Mouse (Mus musculus): ENCODE measurements around the gene Hbp1. TPM values are rescaled to one million over a fixed set of nuclear protein-coding genes. Genes with fewer than 3 reads are reported as not detected.

Gene Hbp1
- polyA plus RNA-seq, 1 experiment, result 53.5 TPM

DNA sequence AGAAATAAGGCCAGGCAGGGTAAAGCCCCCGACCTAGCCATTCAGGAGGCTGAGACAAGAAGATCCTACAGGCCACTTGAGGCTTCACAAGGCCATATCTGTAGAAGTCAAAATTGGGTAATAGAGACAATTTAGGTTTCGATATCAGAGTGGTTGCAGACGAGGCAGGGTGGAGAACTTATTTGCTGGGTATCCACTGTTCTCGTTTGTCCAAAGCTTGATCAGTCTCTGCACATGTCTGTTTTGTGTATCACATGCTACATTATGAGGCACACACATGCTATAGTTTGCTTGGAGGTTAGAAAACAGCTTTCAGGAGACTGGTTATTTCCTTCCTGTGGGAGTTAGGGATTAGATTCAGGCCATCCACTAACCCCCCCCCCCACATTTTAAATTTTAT lies 5.5 kb upstream of the Hbp1 start:
- no peak overlapping the region for H3K27ac ChIP-seq (ENCODE audit: insufficient read depth, low read depth, low read length)

DNA sequence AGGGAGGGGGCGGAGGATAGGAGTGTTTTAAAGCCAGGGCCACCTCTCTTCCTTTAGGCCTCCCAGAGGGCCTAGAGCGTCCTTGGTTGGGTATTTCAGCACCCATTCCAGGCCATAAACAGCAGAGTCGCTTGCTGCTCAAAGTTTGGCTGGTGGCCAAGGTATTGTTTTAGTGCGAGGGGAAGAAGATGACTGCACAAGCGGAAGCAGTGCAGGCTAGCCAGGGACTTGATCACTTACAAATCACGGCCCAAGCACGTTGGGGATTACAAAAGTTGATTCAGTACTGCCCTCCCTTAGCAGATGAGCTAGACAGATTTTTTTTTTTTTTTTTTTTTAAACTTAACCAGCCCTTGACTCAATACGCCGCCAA lies 310 bp upstream of the Hbp1 start:
- H3K4me1 ChIP-seq (ENCODE audit: control insufficient read depth, insufficient read depth, insufficient read length, low read length), result peaks cover 3% of the 10 kb centered on the region; the same call in 1 of the 2 replicates
- peak overlapping the region; percentile 59 for H3K4me3 ChIP-seq (ENCODE audit: low read depth, low read length)
- H3K27me3 ChIP-seq (ENCODE audit: control insufficient read depth, insufficient read depth, low read length), result no peaks in the 10 kb centered on the region
- TF ChIP-seq CTCF (IDR thresholded peaks at IDR 0.05; ENCODE audit: extremely low read depth, insufficient read length, insufficient replicate concordance, low read depth, low read length) (no peak), POLR2A (IDR thresholded peaks at IDR 0.05; ENCODE audit: low read depth, low read length) (no peak)
- WGBS, result 2% methylated on average over 9 of the region's 9 CpGs
- H3K27ac ChIP-seq (ENCODE audit: insufficient read depth, low read depth, low read length), result peak overlapping the region; percentile 67
- no peaks in the 10 kb centered on the region for H3K36me3 ChIP-seq (ENCODE audit: control insufficient read depth, insufficient read depth, low read length)

More for the DNA sequence above, 5.5 kb upstream of the Hbp1 start:
- Histone ChIP-seq H3K27me3 (ENCODE audit: control insufficient read depth, insufficient read depth, low read length) (no peaks in the 10 kb centered on the region), H3K4me1 (ENCODE audit: control insufficient read depth, insufficient read depth, insufficient read length, low read length) (no peaks in the 10 kb centered on the region), H3K4me3 (ENCODE audit: low read depth, low read length) (no peak overlapping the region), H3K36me3 (ENCODE audit: control insufficient read depth, insufficient read depth, low read length) (no peaks in the 10 kb centered on the region)
- TF ChIP-seq POLR2A (IDR thresholded peaks at IDR 0.05; ENCODE audit: low read depth, low read length), result no peak
- WGBS, result 81% methylated on average over 4 of the region's 4 CpGs

DNA sequence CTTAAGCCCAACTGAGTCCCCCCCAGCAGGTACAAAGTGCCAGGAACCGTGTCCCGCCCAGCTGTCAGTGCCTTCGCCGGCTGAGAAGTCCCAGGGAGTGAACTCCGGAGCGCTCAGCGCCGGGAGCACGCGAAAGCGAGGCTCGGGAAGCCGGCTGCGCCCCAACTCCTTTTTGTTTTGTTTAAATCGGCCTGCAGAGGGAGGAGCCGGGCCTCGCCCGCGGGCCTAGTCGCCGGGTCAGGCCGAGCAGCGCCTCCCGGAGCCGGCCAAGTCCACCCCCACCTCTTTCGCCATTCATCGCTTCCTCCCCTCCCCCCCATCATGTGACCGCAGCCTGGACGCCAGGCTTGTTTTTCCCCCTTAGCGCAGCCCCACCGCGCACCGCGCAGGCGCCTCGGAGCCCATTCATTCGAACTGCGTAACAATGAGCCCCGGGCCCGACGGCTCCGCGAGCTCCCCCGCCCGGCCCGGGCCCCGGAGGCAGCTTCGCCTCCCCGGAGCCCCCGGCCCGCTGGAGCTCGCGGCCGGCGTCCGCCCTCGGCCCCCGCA lies 1.1 kb downstream of the Hbp1 start:
- 1% methylated on average over 57 of the region's 58 CpGs for WGBS
- Histone ChIP-seq H3K4me3 (ENCODE audit: low read depth, low read length) (peak overlapping the region; percentile 88), H3K27ac (ENCODE audit: insufficient read depth, low read depth, low read length) (peak overlapping the region; percentile 88), H3K4me1 (ENCODE audit: control insufficient read depth, insufficient read depth, insufficient read length, low read length) (peaks cover 3% of the 10 kb centered on the region; the same call in 1 of the 2 replicates), H3K36me3 (ENCODE audit: control insufficient read depth, insufficient read depth, low read length) (no peaks in the 10 kb centered on the region), H3K27me3 (ENCODE audit: control insufficient read depth, insufficient read depth, low read length) (no peaks in the 10 kb centered on the region)
- TF ChIP-seq POLR2A (IDR thresholded peaks at IDR 0.05; ENCODE audit: low read depth, low read length) (peak; percentile 19; the same call in 1 of the 2 replicates), CTCF (IDR thresholded peaks at IDR 0.05; ENCODE audit: extremely low read depth, insufficient read length, insufficient replicate concordance, low read depth, low read length) (peak; percentile 38; the same call in 1 of the 2 replicates)

DNA sequence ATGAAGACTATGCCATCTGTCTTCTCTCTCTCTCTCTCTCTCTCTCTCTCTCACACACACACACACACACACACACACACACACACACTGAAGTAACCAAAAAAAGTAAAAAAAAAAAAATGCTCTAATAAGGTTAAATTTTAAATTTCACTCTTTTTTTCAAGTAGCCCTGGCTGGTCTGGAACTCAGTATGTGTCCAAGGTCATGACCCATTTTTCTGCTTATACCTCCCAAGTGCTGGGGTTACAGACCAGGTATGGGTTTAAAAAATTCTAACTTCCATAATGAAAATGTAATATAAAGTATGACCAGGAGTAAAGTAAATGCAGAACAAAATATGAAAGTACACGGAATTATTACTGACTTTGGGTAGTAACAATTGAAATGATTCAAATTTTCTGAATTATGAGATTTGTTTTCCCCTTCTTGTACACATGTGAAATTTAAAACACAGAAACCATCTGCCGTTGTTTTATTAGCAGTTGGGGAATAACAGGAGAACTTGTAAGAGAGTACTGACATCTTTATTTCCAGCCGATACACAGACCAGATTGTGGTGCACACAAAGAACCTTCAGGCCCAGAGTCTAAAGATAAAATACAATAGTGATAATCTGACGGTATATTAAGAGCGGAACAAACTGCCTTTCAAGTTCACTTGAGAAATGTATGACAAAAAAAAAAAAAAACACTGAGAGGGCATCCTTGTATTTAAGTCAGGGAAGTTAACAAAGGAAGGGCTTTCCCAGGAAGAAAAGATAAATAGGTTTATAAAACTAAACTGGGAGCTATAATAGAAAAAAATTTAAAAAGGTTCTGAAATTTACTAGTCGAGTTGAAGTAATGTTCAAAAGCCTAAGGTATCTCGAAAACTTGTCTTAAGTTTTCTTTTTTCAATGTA lies 2.0 kb downstream of the Hbp1 start:
- no peak overlapping the region for H3K4me3 ChIP-seq (ENCODE audit: low read depth, low read length)
- peaks cover 4% of the 10 kb centered on the region for H3K36me3 ChIP-seq (ENCODE audit: control insufficient read depth, insufficient read depth, low read length)
- TF ChIP-seq CTCF (IDR thresholded peaks at IDR 0.05; ENCODE audit: extremely low read depth, insufficient read length, insufficient replicate concordance, low read depth, low read length) (no peak), POLR2A (IDR thresholded peaks at IDR 0.05; ENCODE audit: low read depth, low read length) (no peak)
- peaks cover 3% of the 10 kb centered on the region; the same call in 1 of the 2 replicates for H3K4me1 ChIP-seq (ENCODE audit: control insufficient read depth, insufficient read depth, insufficient read length, low read length)
- WGBS, result 18% methylated on average over 7 of the region's 7 CpGs
- peak overlapping the region; percentile 88 for H3K27ac ChIP-seq (ENCODE audit: insufficient read depth, low read depth, low read length)
- H3K27me3 ChIP-seq (ENCODE audit: control insufficient read depth, insufficient read depth, low read length), result no peaks in the 10 kb centered on the region

DNA sequence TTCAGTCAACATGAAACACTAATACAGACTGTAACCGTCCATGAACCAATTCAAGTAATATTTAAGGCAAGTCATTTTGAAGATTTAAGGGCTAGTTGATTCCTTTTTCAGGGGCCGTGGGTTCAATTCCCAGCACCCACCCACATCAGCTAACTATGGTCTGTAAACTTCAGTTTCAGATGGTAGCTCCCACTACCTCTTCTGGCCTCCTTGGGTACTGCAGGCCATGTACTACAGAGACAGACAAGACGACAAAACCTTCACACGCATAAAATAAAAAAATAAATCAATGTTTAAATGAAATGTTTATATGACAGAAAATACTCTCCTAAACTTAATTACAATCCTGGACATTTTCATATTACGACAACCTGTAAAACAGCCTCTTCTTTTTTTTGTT lies 2.9 kb downstream of the Hbp1 start:
- H3K36me3 ChIP-seq (ENCODE audit: control insufficient read depth, insufficient read depth, low read length), result peaks cover 13% of the 10 kb centered on the region
- H3K27me3 ChIP-seq (ENCODE audit: control insufficient read depth, insufficient read depth, low read length), result no peaks in the 10 kb centered on the region
- no peak overlapping the region for H3K4me3 ChIP-seq (ENCODE audit: low read depth, low read length)
- no peak overlapping the region for H3K27ac ChIP-seq (ENCODE audit: insufficient read depth, low read depth, low read length)
- H3K4me1 ChIP-seq (ENCODE audit: control insufficient read depth, insufficient read depth, insufficient read length, low read length), result peaks cover 3% of the 10 kb centered on the region; the same call in 1 of the 2 replicates
- peak; percentile 29; the same call in 1 of the 2 replicates for TF ChIP-seq CTCF (IDR thresholded peaks at IDR 0.05; ENCODE audit: extremely low read depth, insufficient read length, insufficient replicate concordance, low read depth, low read length)
- TF ChIP-seq POLR2A (IDR thresholded peaks at IDR 0.05; ENCODE audit: low read depth, low read length), result no peak
- 89% methylated on average over 5 of the region's 5 CpGs for WGBS

DNA sequence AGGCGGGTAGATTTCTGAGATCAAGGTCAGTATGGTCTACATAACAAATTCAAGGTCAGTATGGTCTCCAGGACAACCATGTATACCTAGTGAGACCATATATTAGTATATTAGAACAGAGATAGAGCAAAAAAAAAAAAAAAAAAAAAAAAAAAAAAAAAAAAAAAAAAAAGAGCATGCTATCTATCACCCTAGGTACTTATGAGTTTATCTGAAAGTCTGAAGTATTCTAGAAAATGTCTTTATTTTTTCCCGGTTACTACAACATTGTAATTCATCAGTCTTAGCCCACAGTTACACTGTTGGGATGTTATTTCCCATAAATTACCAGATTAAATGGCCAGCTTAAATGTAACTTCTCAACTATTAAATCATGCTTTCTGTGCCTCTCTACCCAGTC lies 5.9 kb downstream of the Hbp1 start:
- H3K27ac ChIP-seq (ENCODE audit: insufficient read depth, low read depth, low read length), result no peak overlapping the region
- no peak overlapping the region for H3K4me3 ChIP-seq (ENCODE audit: low read depth, low read length)
- no peaks in the 10 kb centered on the region for H3K27me3 ChIP-seq (ENCODE audit: control insufficient read depth, insufficient read depth, low read length)
- peaks cover 32% of the 10 kb centered on the region for H3K36me3 ChIP-seq (ENCODE audit: control insufficient read depth, insufficient read depth, low read length)
- 90% methylated on average over 2 of the region's 2 CpGs for WGBS
- peaks cover 3% of the 10 kb centered on the region; the same call in 1 of the 2 replicates for H3K4me1 ChIP-seq (ENCODE audit: control insufficient read depth, insufficient read depth, insufficient read length, low read length)
- TF ChIP-seq POLR2A (IDR thresholded peaks at IDR 0.05; ENCODE audit: low read depth, low read length) (no peak), CTCF (IDR thresholded peaks at IDR 0.05; ENCODE audit: extremely low read depth, insufficient read length, insufficient replicate concordance, low read depth, low read length) (no peak)

DNA sequence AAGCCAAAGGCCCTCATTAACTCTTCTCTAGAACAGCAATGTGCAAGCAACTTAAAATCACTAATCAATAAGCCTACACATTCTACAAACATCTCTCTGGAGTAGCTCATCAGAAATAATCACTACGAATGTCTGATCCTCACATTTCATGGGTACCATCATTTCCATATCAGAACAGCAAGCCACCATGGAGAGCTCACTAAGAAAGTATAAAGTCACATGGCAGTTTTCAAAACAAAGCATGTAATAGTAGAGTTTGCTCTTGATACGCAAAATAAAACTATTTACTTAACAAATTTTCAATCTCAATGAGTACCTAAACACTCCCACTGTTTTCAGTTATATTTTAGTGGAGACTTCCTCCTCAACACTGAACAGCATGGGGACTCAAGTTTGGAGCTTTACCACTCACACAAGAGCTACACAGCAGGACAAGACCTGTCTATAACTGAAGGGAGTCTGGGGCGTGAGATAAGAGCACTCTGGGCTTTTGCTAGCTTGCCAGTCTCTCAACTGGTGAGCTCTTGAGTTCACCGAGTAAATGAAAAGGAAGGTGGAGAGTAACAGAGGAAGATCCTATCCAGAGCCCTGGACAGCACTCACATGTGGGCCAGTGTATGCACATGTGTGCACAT lies 7.2 kb downstream of the Hbp1 start:
- H3K27me3 ChIP-seq (ENCODE audit: control insufficient read depth, insufficient read depth, low read length), result no peaks in the 10 kb centered on the region
- no peak overlapping the region for H3K4me3 ChIP-seq (ENCODE audit: low read depth, low read length)
- 84% methylated on average over 4 of the region's 4 CpGs for WGBS
- H3K36me3 ChIP-seq (ENCODE audit: control insufficient read depth, insufficient read depth, low read length), result peaks cover 43% of the 10 kb centered on the region
- no peak overlapping the region for H3K27ac ChIP-seq (ENCODE audit: insufficient read depth, low read depth, low read length)
- peaks cover 5% of the 10 kb centered on the region; the same call in 1 of the 2 replicates for H3K4me1 ChIP-seq (ENCODE audit: control insufficient read depth, insufficient read depth, insufficient read length, low read length)
- TF ChIP-seq POLR2A (IDR thresholded peaks at IDR 0.05; ENCODE audit: low read depth, low read length), result no peak
- no peak for TF ChIP-seq CTCF (IDR thresholded peaks at IDR 0.05; ENCODE audit: extremely low read depth, insufficient read length, insufficient replicate concordance, low read depth, low read length)
